Mouse (Mus musculus) spleen, adult 18-20 months (tissue): ENCODE measurements around the gene Sp7.

ENCODE experiments used
- DNase-seq, 2 experiments: peaks; one replicate each; pipeline ENCODE4 v3.0.0; 2022; ENCODE audit warnings: mixed read lengths in 2 of 2

Sp7 gene

DNA sequence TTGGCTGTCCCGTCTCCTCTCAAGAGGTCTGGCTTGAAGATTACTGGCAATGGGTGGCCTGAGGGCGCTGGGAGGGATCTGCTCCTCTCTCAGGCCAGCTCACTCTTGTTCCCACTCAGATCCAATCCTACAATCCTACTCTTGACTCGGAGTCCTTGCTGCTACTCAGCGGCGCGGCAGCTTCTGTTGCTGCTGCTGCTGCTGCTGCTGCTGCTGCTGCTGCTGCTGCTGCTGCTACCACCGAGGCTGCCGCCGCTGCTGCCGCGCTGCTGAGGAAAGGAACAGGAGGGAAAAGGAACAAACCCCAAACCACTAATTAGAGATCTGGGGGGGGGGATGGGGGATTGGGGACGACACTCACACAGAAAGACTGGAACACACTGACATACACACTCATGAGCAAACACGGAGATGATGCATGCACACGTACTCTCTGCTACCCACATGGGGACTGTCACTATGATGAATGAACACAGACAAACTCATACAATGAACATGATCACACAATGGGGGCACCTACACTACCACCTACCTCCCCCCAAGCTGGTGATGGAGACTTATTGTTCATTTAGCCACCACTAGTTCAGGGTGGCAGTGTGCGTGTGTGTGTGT is at the start of gene Sp7:
Sp7 (minus strand) TSS at position 450 of the 612 bp plus-strand sequence.
- no peak for DNase-seq

DNA sequence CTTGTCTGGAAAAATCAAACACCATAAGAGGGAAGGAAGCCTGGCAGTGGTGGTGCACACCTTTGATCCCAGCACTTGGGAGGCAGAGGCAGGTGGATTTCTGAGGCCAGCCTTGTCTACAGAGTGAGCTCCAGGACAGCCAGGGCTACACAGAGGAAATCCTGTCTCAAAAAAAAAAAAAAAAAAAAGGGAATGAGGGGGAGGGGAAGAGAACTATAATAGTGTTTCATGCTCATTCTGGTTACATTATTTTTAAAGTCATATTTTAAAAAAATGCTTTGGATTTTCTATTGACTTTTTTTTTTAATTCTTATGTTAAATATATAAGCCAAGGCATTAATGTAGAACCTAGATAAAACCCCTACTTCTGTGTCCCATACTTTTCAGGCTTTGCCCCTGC is 46.7 kb upstream of the Sp7 start:
- no peak for DNase-seq

DNA sequence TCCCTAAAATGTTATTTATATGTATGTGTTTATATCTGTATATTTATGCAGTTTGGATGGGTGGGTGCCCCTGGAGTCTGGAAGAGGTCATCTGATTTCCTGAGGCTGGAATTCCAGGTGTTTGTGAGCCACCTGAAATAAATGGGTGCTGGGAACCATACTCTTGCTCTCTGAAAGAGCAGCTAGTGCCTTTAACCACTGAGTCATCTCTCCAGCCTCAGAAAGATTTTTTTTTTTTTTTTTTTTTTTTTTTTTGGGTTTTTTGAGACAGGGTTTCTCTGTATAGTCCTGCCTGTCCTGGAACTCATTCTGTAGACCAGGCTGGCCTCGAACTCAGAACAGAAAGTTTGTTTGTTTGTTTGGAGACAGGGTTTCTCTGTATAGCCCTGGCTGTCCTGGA is 44.1 kb upstream of the Sp7 start:
- DNase-seq = no peak

DNA sequence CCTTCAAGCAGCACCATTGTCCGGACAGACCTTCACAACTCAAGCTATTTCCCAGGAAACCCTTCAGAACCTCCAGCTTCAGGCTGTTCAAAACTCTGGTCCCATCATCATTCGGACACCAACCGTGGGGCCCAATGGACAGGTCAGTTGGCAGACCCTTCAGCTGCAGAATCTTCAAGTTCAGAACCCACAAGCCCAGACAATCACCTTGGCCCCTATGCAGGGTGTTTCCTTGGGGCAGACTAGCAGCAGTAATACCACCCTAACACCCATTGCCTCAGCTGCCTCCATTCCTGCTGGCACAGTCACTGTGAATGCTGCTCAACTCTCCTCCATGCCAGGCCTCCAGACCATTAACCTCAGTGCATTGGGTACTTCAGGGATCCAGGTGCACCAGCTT is 42.3 kb upstream of the Sp7 start:
- no peak for DNase-seq

DNA sequence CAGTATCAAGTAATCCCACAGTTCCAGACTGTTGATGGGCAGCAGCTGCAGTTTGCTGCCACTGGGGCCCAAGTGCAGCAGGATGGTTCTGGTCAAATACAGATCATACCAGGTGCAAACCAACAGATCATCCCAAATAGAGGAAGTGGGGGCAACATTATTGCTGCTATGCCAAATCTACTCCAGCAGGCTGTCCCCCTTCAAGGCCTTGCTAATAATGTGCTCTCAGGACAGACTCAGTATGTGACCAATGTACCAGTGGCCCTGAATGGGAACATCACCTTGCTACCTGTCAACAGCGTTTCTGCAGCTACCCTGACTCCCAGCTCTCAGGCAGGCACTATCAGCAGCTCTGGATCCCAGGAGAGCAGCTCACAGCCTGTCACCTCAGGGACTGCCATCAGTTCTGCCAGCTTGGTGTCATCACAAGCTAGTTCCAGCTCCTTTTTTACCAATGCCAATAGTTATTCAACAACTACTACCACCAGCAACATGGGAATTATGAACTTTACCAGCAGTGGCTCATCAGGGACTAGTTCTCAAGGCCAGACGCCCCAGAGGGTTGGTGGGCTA is 41.7 kb upstream of the Sp7 start:
- no peak for DNase-seq

DNA sequence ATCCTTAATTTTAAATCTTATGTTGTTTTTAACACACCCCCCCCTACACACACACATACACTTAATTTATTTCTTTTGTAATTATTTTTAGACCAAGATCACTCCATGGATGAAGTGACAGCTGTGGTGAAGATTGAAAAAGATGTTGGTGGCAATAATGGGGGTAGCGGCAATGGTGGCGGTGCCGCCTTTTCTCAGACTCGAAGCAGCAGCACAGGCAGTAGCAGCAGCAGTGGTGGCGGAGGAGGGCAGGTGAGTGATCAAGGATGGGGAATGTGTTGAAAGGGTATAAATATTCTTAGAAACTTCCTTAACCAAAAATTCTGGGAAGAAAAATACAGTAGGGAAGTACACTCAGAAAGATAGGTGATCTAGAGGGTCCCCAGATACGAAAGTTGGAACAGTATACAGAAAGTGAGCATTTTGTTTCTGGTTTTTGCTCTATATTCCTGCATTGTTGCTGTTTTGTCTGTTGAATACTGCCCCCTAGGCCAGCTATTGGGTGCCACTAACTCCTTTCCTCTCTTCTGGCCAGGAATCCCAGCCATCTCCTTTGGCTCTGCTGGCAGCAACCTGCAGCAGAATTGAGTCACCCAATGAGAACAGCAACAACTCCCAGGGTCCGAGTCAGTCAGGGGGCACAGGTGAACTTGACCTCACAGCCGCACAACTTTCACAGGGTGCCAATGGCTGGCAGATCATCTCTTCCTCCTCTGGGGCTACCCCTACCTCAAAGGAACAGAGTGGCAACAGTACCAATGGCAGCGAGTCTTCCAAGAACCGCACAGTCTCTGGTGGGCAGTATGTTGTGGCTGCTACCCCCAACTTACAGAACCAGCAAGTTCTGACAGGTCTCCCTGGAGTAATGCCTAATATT is 40.9 kb upstream of the Sp7 start:
- DNase-seq = peak in 1 of 2 experiments; percentile 7

DNA sequence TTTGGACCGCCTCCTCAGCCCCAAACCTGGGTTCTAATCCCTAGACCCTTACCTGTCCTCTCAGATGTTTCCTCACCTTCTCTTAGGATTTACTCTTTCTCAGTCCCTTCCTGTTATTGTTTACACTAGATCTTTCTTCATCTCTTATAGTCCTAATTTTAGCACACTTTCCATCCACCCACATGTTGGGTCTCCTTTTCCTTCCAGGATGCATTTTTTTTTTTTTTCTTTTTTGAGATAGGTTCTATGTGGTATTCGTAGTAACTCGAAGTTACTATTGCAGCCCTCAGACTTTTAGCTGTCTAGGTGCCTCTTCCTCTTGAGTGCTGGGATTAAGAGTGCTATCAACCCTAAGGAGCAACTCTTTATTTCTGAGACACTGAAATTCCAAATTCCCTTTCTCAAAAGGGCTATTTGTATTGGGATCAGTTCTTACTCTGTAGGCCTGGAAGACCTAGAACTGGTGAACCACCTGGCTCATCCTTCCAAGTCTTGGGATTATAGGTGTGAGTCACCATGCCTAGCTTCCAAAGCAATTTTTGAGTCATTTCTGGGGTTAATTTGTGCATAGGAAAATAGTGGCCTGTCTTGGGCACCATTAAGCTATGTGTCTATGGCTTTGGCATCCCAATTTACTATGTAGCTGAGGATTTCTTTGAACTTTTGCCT is 40.1 kb upstream of the Sp7 start:
- DNase-seq = no peak

DNA sequence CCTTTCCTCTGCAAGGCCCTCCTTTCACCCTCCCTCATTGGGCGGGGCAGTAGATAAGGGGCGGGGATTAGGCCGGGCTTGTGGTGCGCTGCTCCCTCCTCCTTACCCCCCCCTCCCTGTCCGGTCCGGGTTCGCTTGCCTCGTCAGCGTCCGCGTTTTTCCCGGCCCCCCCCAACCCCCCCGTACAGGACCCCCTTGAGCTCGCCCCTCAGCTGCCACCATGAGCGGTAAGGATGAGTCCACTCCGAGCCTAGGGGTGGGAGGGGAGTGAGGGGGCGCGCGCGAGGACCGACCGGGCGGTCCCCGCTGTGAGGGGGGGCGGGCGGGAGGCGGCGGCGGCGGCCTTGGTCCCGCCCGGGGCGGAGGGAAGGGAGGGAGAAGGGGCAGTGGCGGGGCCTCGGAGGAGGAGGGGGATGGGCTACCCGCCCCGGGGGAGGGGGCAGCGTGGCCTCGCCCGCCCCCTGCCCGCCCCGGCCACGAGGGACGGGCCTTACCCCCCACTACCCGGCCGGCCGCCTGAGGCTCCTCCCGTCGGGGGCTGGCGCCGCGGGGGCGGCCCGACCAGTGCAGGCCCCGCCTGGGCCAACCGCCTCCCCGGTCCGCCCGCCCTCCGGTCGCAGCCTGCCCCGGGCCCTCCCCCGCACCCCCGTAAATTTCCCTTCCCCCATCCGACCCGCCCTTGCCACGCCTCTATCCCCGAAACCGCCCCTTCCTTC is 39.4 kb upstream of the Sp7 start:
- DNase-seq = peak; percentile 80

DNA sequence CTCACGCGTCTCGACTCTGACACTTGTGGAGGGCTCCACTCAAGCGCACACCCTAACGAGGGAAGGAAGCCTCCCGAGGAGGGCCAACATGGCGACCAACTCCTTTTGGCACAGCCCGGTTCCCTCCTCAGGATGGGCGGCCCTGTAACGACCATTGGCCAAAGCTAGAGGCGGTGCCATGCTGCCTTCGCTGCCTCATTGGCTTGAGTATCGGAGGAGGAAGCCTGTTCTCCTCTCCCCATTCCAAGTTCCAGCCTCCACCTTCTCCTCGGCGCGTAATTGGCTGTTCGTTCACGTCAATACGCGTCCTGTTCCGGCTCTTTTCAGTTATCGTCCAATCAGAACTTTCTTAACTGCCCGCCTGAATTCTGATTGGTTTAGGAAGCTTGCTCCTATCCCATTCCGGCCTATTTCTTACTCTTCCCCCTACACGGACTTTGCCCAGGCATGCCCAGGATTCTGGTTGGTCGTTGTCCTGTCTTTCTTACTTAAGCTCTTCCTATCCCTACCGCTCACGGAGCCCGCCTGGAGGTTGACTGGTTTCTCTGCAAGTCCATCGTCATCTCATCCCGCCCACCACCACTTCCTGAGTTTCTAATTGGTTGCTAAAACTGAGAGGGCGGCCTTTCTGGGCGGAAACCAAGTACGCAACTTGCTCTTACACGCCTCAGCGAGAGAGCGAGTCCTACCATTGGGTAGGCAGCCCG is 38.7 kb upstream of the Sp7 start, which contains the start of gene Sp1:
Sp1 (plus strand) TSS at position 655 of the 707 bp plus-strand sequence.
- DNase-seq = peak; percentile 96 to 97

DNA sequence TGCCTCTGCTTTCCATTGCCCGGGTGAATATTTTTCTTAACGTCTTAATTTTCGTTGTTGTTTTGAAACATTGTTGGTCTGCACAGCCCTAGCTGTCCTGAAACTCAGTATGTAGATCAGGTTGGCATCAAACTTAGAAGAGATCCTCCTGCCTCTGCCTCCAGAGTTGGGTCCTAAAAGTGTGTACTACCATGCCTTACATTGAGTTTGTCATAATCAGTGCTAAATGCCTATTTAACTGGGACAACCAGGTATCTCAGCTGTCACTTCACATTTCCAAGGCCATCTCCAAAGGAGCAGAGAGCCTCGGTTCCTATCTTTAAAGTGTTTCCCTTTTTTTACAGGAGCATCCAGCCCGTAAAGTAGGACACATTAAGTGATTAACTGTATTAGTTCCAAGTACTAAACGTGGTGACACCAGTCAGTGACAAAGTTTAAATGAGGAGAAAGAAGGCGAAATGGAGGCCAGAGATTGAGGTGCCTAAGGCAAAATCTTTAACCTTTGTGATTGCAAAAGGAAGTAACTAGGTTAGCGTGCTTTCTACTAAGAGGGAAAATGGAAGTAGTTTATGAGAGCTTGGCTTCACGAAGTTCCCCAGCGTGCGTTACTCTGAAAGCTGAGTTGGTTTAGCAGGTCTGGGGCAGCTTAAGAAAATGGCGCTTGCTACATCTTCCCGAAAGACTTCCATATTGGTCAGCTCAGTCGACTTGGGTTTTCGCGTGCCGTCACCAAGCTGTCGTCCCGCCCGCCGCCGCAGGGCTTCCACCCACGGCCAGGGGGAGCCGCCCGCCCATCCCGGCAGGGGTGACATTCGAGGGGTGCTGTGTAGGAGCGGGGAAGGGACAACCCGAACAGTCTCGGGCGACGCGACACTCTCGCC is 37.9 kb upstream of the Sp7 start:
- peak in 1 of 2 experiments; percentile 85 for DNase-seq

DNA sequence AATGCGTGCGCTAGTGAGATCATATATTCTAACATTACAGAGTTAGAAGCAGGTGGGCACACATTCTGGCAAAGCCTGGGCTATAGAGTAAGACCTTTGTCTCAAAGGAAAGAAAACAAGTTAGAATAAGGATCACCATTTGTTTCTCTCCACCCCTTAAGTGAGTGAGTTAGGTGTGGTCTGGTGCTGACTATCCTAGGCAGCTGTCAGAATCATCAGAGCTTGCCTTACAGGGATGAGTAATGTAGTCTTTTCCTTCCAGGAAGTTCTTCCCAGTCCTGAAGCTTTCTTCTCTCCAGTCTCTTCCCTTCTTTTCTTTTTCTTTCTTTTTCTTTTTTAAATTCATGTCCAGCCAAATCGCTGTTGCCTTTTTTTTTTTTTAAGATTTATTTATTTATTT is 35.2 kb upstream of the Sp7 start:
- DNase-seq = no peak

DNA sequence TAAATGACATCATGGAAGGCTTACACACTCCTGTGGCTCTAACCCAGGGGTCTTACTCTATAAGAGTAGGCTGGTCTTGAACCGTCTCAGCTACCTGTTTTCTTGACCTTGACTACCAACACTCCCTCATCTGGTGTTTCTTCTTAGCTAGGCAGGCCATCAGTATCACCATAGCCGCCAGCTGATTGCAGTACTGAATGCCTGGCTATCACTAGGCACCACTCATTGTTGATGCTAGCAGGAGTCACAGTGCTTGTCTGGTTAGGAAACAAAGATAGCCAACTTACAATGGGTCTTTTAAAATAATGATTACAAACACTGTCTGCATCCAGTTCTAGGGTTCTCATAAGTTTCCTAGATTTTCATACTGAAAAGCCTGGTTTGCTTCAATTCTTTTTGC is 34.3 kb upstream of the Sp7 start:
- no peak for DNase-seq

DNA sequence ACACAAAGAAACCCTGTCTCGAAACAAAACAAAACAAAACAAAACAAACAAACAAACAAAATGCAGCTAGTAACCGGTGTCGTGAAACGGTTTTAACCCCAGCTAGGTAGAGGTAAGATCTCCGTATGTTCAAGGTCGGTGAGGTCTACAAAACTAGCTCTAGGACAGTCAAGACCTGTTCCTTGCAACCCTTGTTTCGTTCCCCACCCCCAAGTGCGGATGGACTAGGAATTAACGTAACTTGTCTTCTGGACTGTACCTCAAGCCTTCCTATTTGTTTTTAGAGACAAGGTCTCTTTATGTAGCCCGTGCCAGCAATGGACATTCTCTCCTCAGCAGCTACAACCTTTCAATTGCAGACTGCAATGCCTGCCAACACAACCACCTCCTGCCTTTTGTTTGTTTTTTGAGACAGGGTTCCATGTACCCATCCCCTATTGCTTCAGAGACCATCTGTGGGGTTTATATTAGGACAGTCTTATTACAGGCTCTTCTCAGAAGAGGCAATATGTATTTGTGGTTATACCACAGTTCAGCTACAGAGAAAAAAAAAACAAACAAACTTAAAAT is 33.6 kb upstream of the Sp7 start:
- DNase-seq = no peak

DNA sequence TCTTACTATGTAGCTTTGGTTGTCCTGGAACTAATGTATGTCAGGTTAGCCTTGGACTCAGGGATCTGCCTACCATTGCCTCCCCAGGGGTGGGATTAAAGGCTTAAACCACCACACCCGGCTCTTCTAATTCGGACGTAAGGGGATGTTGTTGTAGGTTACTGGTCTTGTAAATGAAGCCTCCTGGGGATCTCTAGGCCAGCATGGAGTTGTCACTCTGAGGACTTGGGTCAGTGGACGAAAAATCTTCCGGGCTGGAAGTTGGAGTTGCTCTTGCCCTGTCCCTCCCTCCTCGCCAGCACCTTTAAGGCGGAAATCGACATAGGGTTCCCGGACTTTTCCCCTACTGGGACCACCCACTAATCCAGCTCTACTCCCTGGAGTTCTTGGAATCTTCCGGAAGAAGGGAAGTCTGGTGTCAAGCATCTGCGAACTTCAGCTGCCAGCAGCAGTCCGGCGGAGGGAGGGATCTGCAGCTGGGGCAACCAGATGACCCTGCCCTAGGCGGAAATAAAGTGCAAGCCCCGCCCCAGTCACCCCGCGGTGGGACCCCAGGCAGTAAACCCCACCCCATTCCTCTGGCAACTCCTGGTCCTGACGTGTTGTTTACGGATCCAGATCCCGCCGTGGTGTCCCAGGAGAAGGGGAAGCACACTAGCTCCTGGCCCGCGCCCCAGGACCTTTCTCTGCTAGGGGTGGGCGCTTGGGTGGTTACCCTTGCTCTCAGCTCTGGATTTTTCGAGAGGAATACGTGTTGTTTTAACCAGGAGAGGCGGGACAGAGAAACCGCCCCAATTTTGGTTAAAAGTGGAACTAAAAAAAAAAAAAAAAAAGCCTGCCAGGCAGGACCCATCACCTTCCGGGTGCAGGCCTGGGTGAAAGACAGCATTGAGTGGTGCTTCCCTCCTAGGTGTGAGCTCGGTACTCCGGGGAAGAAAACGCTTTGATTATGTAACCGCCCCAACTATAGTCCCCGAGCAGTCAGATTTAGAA is 32.5 kb upstream of the Sp7 start:
- DNase-seq = peak; percentile 79 to 83

DNA sequence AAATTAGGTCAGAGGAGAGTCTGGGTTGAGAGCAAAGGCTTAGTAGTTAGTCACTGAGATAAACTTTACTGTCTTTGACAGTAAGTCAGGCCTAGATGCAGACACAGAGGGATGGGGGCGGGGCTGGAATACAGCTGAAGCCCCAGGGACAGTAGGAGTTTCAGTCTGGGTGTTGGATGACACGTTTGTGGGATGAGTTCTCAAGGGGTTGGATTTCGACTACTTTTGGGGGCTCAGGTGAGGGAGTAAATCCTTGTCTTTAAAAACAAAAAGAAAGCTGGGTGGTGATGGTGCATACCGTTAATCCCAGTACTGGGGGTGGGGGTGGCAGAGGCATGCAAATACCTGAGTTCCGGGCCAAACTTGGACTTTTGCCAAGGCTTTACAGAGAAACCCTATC is 31.6 kb upstream of the Sp7 start:
- DNase-seq = no peak

DNA sequence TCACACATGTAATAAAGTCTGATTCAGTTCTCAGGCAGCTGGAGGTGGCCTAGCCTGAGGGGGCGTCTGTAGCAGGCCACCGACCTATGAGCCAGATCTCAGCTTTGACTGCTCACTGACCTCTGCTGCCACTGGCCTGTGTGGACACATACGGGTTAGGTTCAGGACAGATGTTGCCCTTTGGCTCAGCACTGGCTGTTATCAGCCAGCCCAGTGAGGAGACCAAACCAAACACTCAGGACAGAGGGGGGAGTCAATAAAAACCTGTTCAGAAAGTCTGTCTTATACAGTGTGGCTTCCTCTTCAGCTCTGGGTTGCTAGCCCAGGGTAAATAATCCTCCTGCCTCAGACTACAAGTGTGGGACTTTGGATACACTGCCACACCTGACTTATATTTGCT is 28.1 kb upstream of the Sp7 start:
- no peak for DNase-seq

DNA sequence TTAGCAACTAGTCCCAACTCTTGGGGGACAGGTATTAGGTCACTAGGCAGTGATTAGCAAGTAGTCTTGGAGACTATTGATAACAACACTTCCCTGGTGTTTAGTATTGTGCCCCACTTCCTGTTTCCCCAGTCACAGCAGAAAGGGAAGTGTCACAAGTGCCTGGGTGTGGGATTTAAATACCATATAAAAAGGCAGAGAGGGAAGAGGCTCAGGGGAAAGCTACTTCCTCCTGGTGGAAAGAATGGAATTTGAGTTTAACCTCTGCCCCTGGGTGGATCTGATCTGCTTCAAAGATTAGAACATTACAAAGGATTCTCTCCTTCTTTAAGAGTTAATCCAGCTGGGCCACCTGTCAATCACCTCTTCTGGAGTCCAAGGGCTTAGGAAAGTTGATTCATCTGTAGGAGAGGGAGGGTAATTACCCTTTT is 26.6 kb upstream of the Sp7 start:
- no peak for DNase-seq

DNA sequence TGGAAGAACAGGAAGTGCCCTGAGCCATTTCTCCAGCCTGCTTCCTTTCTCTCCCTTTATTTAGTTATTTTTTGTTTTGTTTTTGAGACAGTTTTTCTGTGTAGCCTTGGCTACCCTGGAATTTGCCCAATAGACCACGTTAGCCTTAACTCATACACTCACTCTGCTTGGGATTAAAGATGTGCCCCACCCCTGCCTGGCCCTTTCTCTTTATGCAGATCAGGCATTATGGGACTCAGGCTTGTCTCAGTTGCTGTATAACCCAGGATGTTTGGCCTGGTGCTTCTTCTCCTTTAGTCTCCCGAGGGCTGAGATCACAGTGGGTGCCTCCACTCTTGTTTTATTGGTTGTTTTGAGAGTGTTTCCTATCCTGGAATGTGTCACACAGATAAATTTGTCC is 25.5 kb upstream of the Sp7 start:
- no peak for DNase-seq

DNA sequence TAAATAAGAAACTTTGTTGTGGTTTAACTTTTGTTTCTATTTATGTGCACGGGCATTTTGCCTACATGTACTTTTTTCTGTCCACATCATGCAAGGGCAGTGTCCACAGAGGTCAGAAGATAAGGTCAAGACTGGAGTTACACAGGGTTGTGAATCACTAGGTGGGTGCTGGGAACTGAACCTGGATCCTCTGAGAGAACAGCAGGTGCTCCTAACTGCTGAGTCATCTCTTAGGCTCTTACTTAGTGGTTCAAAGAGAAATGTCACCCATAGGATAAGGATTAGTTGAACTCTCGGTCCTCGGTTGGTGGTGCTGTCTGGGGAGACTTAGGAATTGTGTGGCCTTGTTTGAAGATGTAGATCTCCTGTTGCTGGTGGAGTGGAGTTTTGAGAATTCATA is 22.0 kb upstream of the Sp7 start:
- DNase-seq = no peak
